Comparison of ENCODE assay signal across 14 mouse cellular contexts in genomic region chr2:27311606-27312005, GRCm38 (mm10).
DNase-seq lines count a peak whose midpoint lies in the region; ATAC-seq and TF ChIP-seq lines count a peak whose summit lies in the region.
"Had no signal": no experiment of that assay in that cellular context is flagged by ENCODE, and none has a peak within 500 bp of the region (broad histone marks: within the 10 kb centered on the region; RNA-seq: fewer than 3 reads in every experiment).

No protein-coding gene starts in this region.

- in situ Hi-C loops in CH12.LX (cut with MboI; ENCODE audit: low pct_ligation_motif_present, low pct_unique_long_range_greater_than_20kb, low sequenced_read_pairs) = loop anchor here (5.0 kb wide), 1 partner anchor 36 kb away; no protein-coding TSS in a partner anchor

- 51% methylated on average over 3 of the region's 3 CpGs for WGBS in liver, embryonic 15.5 days (ENCODE audit: insufficient replicate concordance)
- 63% methylated on average over 3 of the region's 3 CpGs for WGBS in liver, embryonic 12.5 days (ENCODE audit: insufficient replicate concordance)
- WGBS in bone marrow, adult 2 months = 63% methylated on average over 3 of the region's 3 CpGs
- 73% methylated on average over 3 of the region's 3 CpGs for WGBS in cerebellum, adult 2 months

- TF ChIP-seq EP300 in CH12.LX (IDR thresholded peaks at IDR 0.05; ENCODE audit: low read length) = peak; percentile 99

- ATAC-seq in liver, embryonic 15.5 days (ENCODE audit: insufficient read depth) = 0 out of 2 replicates have a peak, but pooled peaks have one; percentile 49
- ATAC-seq in liver, embryonic 12.5 days = no peak; the same call in 1 of the 2 replicates
- ATAC-seq in monocyte, adult 5-6 weeks (replicated peaks; ENCODE audit: insufficient number of reproducible peaks, low FRiP score, low TSS enrichment, poor library complexity, severe bottlenecking) = peak; percentile 89
- ATAC-seq: intestine, postnatal 0 days had no signal

- no peak overlapping the region for H3K9ac ChIP-seq in liver, embryonic 15.5 days
- H3K9ac ChIP-seq in liver, embryonic 12.5 days = no peak overlapping the region
- H3K9ac ChIP-seq in CH12.LX (ENCODE audit: insufficient read depth, low read depth) = no peak overlapping the region
- H3K9ac ChIP-seq: hindbrain, embryonic 12.5 days had no signal

- H3K36me3 ChIP-seq in liver, embryonic 15.5 days (replicated peaks) = no peaks in the 10 kb centered on the region
- H3K36me3 ChIP-seq in liver, embryonic 12.5 days = no peaks in the 10 kb centered on the region
- H3K36me3 ChIP-seq in CH12.LX (replicated peaks in 1 of 2; ENCODE audit: control insufficient read depth in 1 of 2, insufficient read depth in 1 of 2, low read length in 1 of 2) = peaks cover 21 to 60% of the 10 kb centered on the region in 2 experiments
- H3K36me3 ChIP-seq: hindbrain, embryonic 12.5 days had no signal

- TF ChIP-seq RAD21 in CH12.LX (IDR thresholded peaks at IDR 0.05; ENCODE audit: low read depth, low read length) = no peak; the same call in 1 of the 2 replicates

- no peak for TF ChIP-seq CTCF in CH12.LX (conservative IDR thresholded peaks at IDR 0.05 in 1 of 2, IDR thresholded peaks at IDR 0.05 in 1 of 2; ENCODE audit: low read depth in 2 of 2, low read length in 2 of 2)
- TF ChIP-seq CTCF in bone marrow, adult 2 months (IDR thresholded peaks at IDR 0.05; ENCODE audit: control insufficient read depth, insufficient read depth, low read length) = no peak
- no peak for TF ChIP-seq CTCF in cerebellum, adult 2 months (IDR thresholded peaks at IDR 0.05; ENCODE audit: borderline replicate concordance, insufficient read depth, low read depth, low read length)

- H3K4me1 ChIP-seq in liver, embryonic 15.5 days (replicated peaks) = peaks cover 5% of the 10 kb centered on the region; the same call in 1 of the 2 replicates
- H3K4me1 ChIP-seq in liver, embryonic 12.5 days = peaks cover 8% of the 10 kb centered on the region; the same call in 1 of the 2 replicates
- peaks cover 59 to 97% of the 10 kb centered on the region in 2 experiments for H3K4me1 ChIP-seq in CH12.LX (ENCODE audit: control insufficient read depth in 1 of 2, insufficient read depth in 2 of 2)
- peaks cover 13% of the 10 kb centered on the region for H3K4me1 ChIP-seq in bone marrow, adult 2 months (ENCODE audit: control insufficient read depth, insufficient read depth, low read length)
- no peaks in the 10 kb centered on the region for H3K4me1 ChIP-seq in cerebellum, adult 2 months (ENCODE audit: control insufficient read depth, insufficient read depth, low read length)

- 0 out of 2 replicates have a peak, but pooled peaks have one; percentile 23 for TF ChIP-seq POLR2A in CH12.LX (IDR thresholded peaks at IDR 0.05; ENCODE audit: low read depth, low read length)
- TF ChIP-seq POLR2A in bone marrow, adult 2 months (IDR thresholded peaks at IDR 0.05; ENCODE audit: borderline replicate concordance, control insufficient read depth, low read depth, low read length) = no peak
- TF ChIP-seq POLR2A in cerebellum, adult 2 months (IDR thresholded peaks at IDR 0.05; ENCODE audit: borderline replicate concordance, insufficient read depth, low read length) = no peak

- H3K27ac ChIP-seq in liver, embryonic 15.5 days (replicated peaks) = no peak overlapping the region
- H3K27ac ChIP-seq in liver, embryonic 12.5 days = no peak overlapping the region
- peak overlapping the region; percentile 92 for H3K27ac ChIP-seq in CH12.LX (ENCODE audit: insufficient read depth, low read depth)
- H3K27ac ChIP-seq in bone marrow, adult 2 months (ENCODE audit: control insufficient read depth, insufficient read depth, low read depth, low read length, poor library complexity) = peak overlapping the region; percentile 74
- no peak overlapping the region for H3K27ac ChIP-seq in cerebellum, adult 2 months (ENCODE audit: insufficient read depth, low read length)

- no peaks in the 10 kb centered on the region for H3K9me3 ChIP-seq in liver, embryonic 15.5 days (replicated peaks)
- H3K9me3 ChIP-seq in liver, embryonic 12.5 days (replicated peaks) = no peaks in the 10 kb centered on the region
- H3K9me3 ChIP-seq in CH12.LX (replicated peaks; ENCODE audit: low read length) = peaks cover 9% of the 10 kb centered on the region
- H3K9me3 ChIP-seq: hindbrain, embryonic 12.5 days had no signal

- peaks cover 59% of the 10 kb centered on the region for H3K79me2 ChIP-seq in CH12.LX (replicated peaks; ENCODE audit: control insufficient read depth, extremely low read depth, insufficient read depth, poor library complexity, severe bottlenecking)

- no peaks in the 10 kb centered on the region for H3K27me3 ChIP-seq in liver, embryonic 15.5 days
- no peaks in the 10 kb centered on the region for H3K27me3 ChIP-seq in liver, embryonic 12.5 days (replicated peaks)
- H3K27me3 ChIP-seq in CH12.LX (replicated peaks) = no peaks in the 10 kb centered on the region
- H3K27me3 ChIP-seq in cerebellum, adult 2 months (ENCODE audit: control insufficient read depth, insufficient read depth, low read length) = no peaks in the 10 kb centered on the region
- H3K27me3 ChIP-seq: hindbrain, embryonic 12.5 days had no signal

- no peak overlapping the region for H3K4me2 ChIP-seq in liver, embryonic 15.5 days
- H3K4me2 ChIP-seq in liver, embryonic 12.5 days = no peak overlapping the region
- peak overlapping the region; percentile 75 for H3K4me2 ChIP-seq in CH12.LX (ENCODE audit: insufficient read depth, low read depth, poor library complexity, severe bottlenecking)
- H3K4me2 ChIP-seq: hindbrain, embryonic 12.5 days had no signal

- dilution Hi-C loops in CH12.LX (cut with MboI; ENCODE audit: extremely low pct_ligation_motif_present, extremely low pct_unique_long_range_greater_than_20kb, low sequenced_read_pairs) = no loop called here

- no peak overlapping the region for H3K4me3 ChIP-seq in liver, embryonic 15.5 days (replicated peaks)
- H3K4me3 ChIP-seq in liver, embryonic 12.5 days = no peak overlapping the region
- H3K4me3 ChIP-seq in CH12.LX (replicated peaks in 1 of 3; ENCODE audit: low read depth in 2 of 3, low read length in 2 of 3, poor library complexity in 1 of 3) = peak overlapping the region in 1 of 3 experiments; percentile 33
- no peak overlapping the region for H3K4me3 ChIP-seq in bone marrow, adult 2 months (replicated peaks; ENCODE audit: control insufficient read depth, low read depth, low read length)
- H3K4me3 ChIP-seq in cerebellum, adult 2 months (replicated peaks; ENCODE audit: insufficient read depth, low read depth, low read length) = no peak overlapping the region
- H3K4me3 ChIP-seq: erythroblast, embryonic 14.5 days; hindbrain, embryonic 12.5 days had no signal

- DNase-seq in CH12.LX (ENCODE audit: extremely low read depth) = peak; percentile 93
- DNase-seq in cerebellum, adult 8-10 months = no peak
- DNase-seq in cerebellum, adult 2 months = no peak
- DNase-seq in adrenal gland, postnatal 36 days = no peak
- DNase-seq: cerebellum, adult 11-12 months; right cerebral cortex, postnatal 4 days; thymus, adult 18-20 months had no signal

TF ChIP-seq in CH12.LX, 34 proteins besides CTCF, POLR2A, EP300 and RAD21 (continues in another document):
- peak; percentile 99 for TF ChIP-seq TCF12 (IDR thresholded peaks at IDR 0.05; ENCODE audit: low read depth, low read length)
- TF ChIP-seq SMC3 (IDR thresholded peaks at IDR 0.05; ENCODE audit: low read depth, low read length) = peak; percentile 20; the same call in 1 of the 2 replicates
- no peak for TF ChIP-seq GABPA (IDR thresholded peaks at IDR 0.05; ENCODE audit: insufficient replicate concordance, low read depth, low read length)
- no peak for TF ChIP-seq JUN (IDR thresholded peaks at IDR 0.05; ENCODE audit: insufficient read depth, low read depth, low read length)
- TF ChIP-seq ZNF384 (IDR thresholded peaks at IDR 0.05; ENCODE audit: low read depth, low read length) = no peak
- TF ChIP-seq MAZ (IDR thresholded peaks at IDR 0.05; ENCODE audit: low read depth, low read length) = peak; percentile 80; the same call in 1 of the 2 replicates
- peak; percentile 92 for TF ChIP-seq ETS1 (conservative IDR thresholded peaks at IDR 0.05; ENCODE audit: low read depth, low read length)
- TF ChIP-seq MXI1 (IDR thresholded peaks at IDR 0.05; ENCODE audit: low read depth, low read length) = peak; percentile 93
- peak; percentile 99 for TF ChIP-seq IRF4 (IDR thresholded peaks at IDR 0.05; ENCODE audit: low read depth, low read length)
- TF ChIP-seq NELFE (IDR thresholded peaks at IDR 0.05; ENCODE audit: low read depth, low read length) = no peak; the same call in 1 of the 2 replicates
- peak; percentile 82 for TF ChIP-seq CHD2 (IDR thresholded peaks at IDR 0.05; ENCODE audit: low read length)
- TF ChIP-seq MEF2A (IDR thresholded peaks at IDR 0.05; ENCODE audit: borderline replicate concordance, low read depth, low read length) = peak; percentile 92
- TF ChIP-seq PAX5 (IDR thresholded peaks at IDR 0.05; ENCODE audit: low read length) = no peak
- peak; percentile 40; the same call in 1 of the 2 replicates for TF ChIP-seq TBP (conservative IDR thresholded peaks at IDR 0.05; ENCODE audit: low read depth, low read length)
- TF ChIP-seq MYC (IDR thresholded peaks at IDR 0.05; ENCODE audit: low read depth, low read length) = peak; percentile 98
- TF ChIP-seq UBTF (IDR thresholded peaks at IDR 0.05; ENCODE audit: low read depth, low read length) = no peak
- peak; percentile 58; the same call in 1 of the 2 replicates for TF ChIP-seq MAFK (IDR thresholded peaks at IDR 0.05; ENCODE audit: insufficient replicate concordance, low read length)
- TF ChIP-seq HCFC1 (IDR thresholded peaks at IDR 0.05; ENCODE audit: low read depth, low read length) = peak; percentile 44
- peak; percentile 90 for TF ChIP-seq BHLHE40 (IDR thresholded peaks at IDR 0.05; ENCODE audit: low read depth, low read length)
- peak; percentile 62; the same call in 1 of the 2 replicates for TF ChIP-seq KAT2A (IDR thresholded peaks at IDR 0.05; ENCODE audit: insufficient replicate concordance, low read length)
- peak; percentile 50; the same call in 1 of the 2 replicates for TF ChIP-seq JUND (conservative IDR thresholded peaks at IDR 0.05; ENCODE audit: low read depth, low read length)
- peak; percentile 78 for TF ChIP-seq USF1 (IDR thresholded peaks at IDR 0.05; ENCODE audit: low read depth, low read length)
- peak; percentile 88 for TF ChIP-seq SIN3A (IDR thresholded peaks at IDR 0.05; ENCODE audit: low read length)
- TF ChIP-seq ZMIZ1 (IDR thresholded peaks at IDR 0.05; ENCODE audit: low read depth, low read length) = no peak
- peak; percentile 64 for TF ChIP-seq USF2 (conservative IDR thresholded peaks at IDR 0.05; ENCODE audit: low read depth, low read length)
- peak; percentile 22; the same call in 1 of the 2 replicates for TF ChIP-seq NRF1 (IDR thresholded peaks at IDR 0.05; ENCODE audit: low read depth, low read length)
- TF ChIP-seq ZKSCAN1 (IDR thresholded peaks at IDR 0.05; ENCODE audit: borderline replicate concordance, low read depth, low read length) = no peak
- no peak for TF ChIP-seq ZC3H11A (IDR thresholded peaks at IDR 0.05; ENCODE audit: low read depth, low read length)

Comparison
In these comparisons a context has a peak if more than half of its experiments do, and no peak if none do; other contexts are left out.
1. H3K27ac ChIP-seq: peak in CH12.LX (single experiment) and bone marrow, adult 2 months (single experiment); none in liver, embryonic 15.5 days (single experiment), liver, embryonic 12.5 days (single experiment) and cerebellum, adult 2 months (single experiment).